Mouse (Mus musculus) midbrain, embryonic 16.5 days (tissue): ENCODE data around the gene Hbb-bt. TPM values are rescaled to one million over a fixed set of nuclear protein-coding genes. Genes with fewer than 3 reads are reported as not detected.
"Not testable (repeated sequence)": the region's sequence is repeated elsewhere in the genome, so short reads cannot be mapped to it uniquely, and the experiment has no call there.

Experiments
- ATAC-seq: fragments of 200-750 bp; cut with Nextera tagmentation; 2 replicates; pipeline ENCODE4 v1.8.0; 2017; ENCODE audit warnings: moderate TSS enrichment
- H3K27ac ChIP-seq: fragments of 300-500 bp; sonication (generic); 2 replicates; pipeline ENCODE4 v1.5.1; 2014; ENCODE audit warnings: mild to moderate bottlenecking, low read length, mixed read lengths
- H3K27me3 ChIP-seq: fragments of 300-500 bp; sonication (generic); 2 replicates; pipeline ENCODE4 v1.6.1; 2014; ENCODE audit warnings: low read depth, low read length, mixed read lengths; ENCODE audit not compliant: control insufficient read depth, insufficient read depth
- H3K36me3 ChIP-seq: fragments of 300-500 bp; sonication (generic); 2 replicates; pipeline ENCODE4 v1.6.1; 2014; ENCODE audit warnings: mild to moderate bottlenecking, low read length, moderate library complexity, mixed read lengths; ENCODE audit not compliant: control insufficient read depth, insufficient read depth
- H3K4me1 ChIP-seq: fragments of 300-500 bp; sonication (generic); 2 replicates; pipeline ENCODE4 v1.6.1; 2014; ENCODE audit warnings: mild to moderate bottlenecking, low read length, mixed read lengths; ENCODE audit not compliant: control insufficient read depth, insufficient read depth
- H3K4me2 ChIP-seq: fragments of 300-500 bp; sonication (generic); 2 replicates; pipeline ENCODE4 v1.6.1; 2014; ENCODE audit warnings: mild to moderate bottlenecking, low read length, mixed read lengths
- H3K4me3 ChIP-seq: fragments of 300-500 bp; sonication (generic); 2 replicates; pipeline ENCODE4 v1.5.1; 2014; ENCODE audit warnings: low read depth, mild to moderate bottlenecking, low read length, moderate library complexity, mixed read lengths
- H3K9ac ChIP-seq: fragments of 300-500 bp; sonication (generic); 2 replicates; pipeline ENCODE4 v1.6.1; 2014; ENCODE audit warnings: low read depth, low read length, mixed read lengths
- H3K9me3 ChIP-seq: fragments of 300-500 bp; sonication (generic); replicated peaks from 2 replicates; pipeline ENCODE4 v1.6.1; 2014; ENCODE audit warnings: mild to moderate bottlenecking, low read length, mixed read lengths; ENCODE audit not compliant: control insufficient read depth, poor library complexity, severe bottlenecking
- WGBS: fragments of 180-500 bp; shearing (Covaris S2); extraction: QIAGEN DNeasy Blood & Tissue Kit; methylation state at CpG from one replicate; pipeline ENCODE4 v1.1.7; 2014; 5-methylcytosine and 5-hydroxymethylcytosine counted together
- polyA plus RNA-seq: library from polyadenylated mRNA; unstranded; fragments of >200 nt; fragmentation: Nextera tagmentation; extraction: Ambion mirVana; gene quantifications from 2 replicates; pipeline ENCODE4 v1.2.1, GENCODE M21; 2015

Hbb-bt gene
- polyA plus RNA-seq, 1 experiment from 2014 or later = 1,229 TPM

GRCm38 (mm10) chr7:103777652-103778051 lies 36.1 kb downstream of the Hbb-bt start:
- not testable (repeated sequence) for H3K4me1 ChIP-seq, H3K27me3 ChIP-seq, H3K27ac ChIP-seq, H3K9me3 ChIP-seq, ATAC-seq, H3K4me2 ChIP-seq, H3K36me3 ChIP-seq, H3K4me3 ChIP-seq, H3K9ac ChIP-seq
- WGBS = 94% methylated on average over 3 of the region's 4 CpGs

GRCm38 (mm10) chr7:103771494-103771893 lies 42.3 kb downstream of the Hbb-bt start, which contains the start of gene Olfr69:
TSS of gene Olfr69 (minus strand) at chr7:103771594.
- no peaks in the 10 kb centered on the region for H3K36me3 ChIP-seq
- no peaks in the 10 kb centered on the region for H3K9me3 ChIP-seq
- no peak within 1 kb of the TSS for H3K9ac ChIP-seq
- H3K27me3 ChIP-seq = no peaks in the 10 kb centered on the region
- ATAC-seq = no peak
- no peak within 1 kb of the TSS for H3K27ac ChIP-seq
- H3K4me3 ChIP-seq = no peak within 1 kb of the TSS
- no peaks in the 10 kb centered on the region for H3K4me1 ChIP-seq
- no peak within 1 kb of the TSS for H3K4me2 ChIP-seq
- 76% methylated on average over 2 of the region's 2 CpGs for WGBS

- not testable (repeated sequence) for H3K27ac ChIP-seq, H3K36me3 ChIP-seq, H3K4me1 ChIP-seq, H3K4me3 ChIP-seq, H3K9me3 ChIP-seq, H3K27me3 ChIP-seq, H3K9ac ChIP-seq, H3K4me2 ChIP-seq, ATAC-seq
- 93% methylated on average over 5 of the region's 6 CpGs for WGBS
Observed at GRCm38 (mm10) chr7:103767687-103768086, 46.1 kb downstream of the Hbb-bt start.

Other genes starting within 250 kb of the Hbb-bt start
- not detected in 2 replicates for gene Olfr616, start 244.9 kb downstream of the Hbb-bt start, polyA plus RNA-seq
- not detected in 2 replicates for gene Olfr617, start 240.9 kb downstream of the Hbb-bt start, polyA plus RNA-seq
- 0.15 TPM in 1 of 2 replicates, not detected in the other for gene Olfr618, start 223.9 kb downstream of the Hbb-bt start, polyA plus RNA-seq
- gene Olfr619, start 213.4 kb downstream of the Hbb-bt start, polyA plus RNA-seq = not detected in 2 replicates
- gene Olfr620, start 201.5 kb downstream of the Hbb-bt start, polyA plus RNA-seq = not detected in 2 replicates
- gene Olfr622, start 171.3 kb downstream of the Hbb-bt start, polyA plus RNA-seq = not detected in 2 replicates
- gene Olfr623, start 150.3 kb downstream of the Hbb-bt start, polyA plus RNA-seq = not detected in 2 replicates
- gene Olfr624, start 142.8 kb downstream of the Hbb-bt start, polyA plus RNA-seq = not detected in 2 replicates
- not detected in 2 replicates for gene Olfr625-ps1, start 131.3 kb downstream of the Hbb-bt start, polyA plus RNA-seq
- not detected in 2 replicates for gene Olfr243, start 99.3 kb downstream of the Hbb-bt start, polyA plus RNA-seq
- not detected in 2 replicates for gene Olfr628, start 83.6 kb downstream of the Hbb-bt start, polyA plus RNA-seq
- not detected in 2 replicates for gene Olfr629, start 69.1 kb downstream of the Hbb-bt start, polyA plus RNA-seq
- not detected in 2 replicates for gene Olfr630, start 56.7 kb downstream of the Hbb-bt start, polyA plus RNA-seq
- gene Olfr69, start 42.4 kb downstream of the Hbb-bt start, polyA plus RNA-seq = not detected in 2 replicates
- gene Olfr68, start 34.3 kb downstream of the Hbb-bt start, polyA plus RNA-seq = not detected in 2 replicates
- not detected in 2 replicates for gene Olfr67, start 22.2 kb downstream of the Hbb-bt start, polyA plus RNA-seq
- gene Hbb-bs, start 14.1 kb upstream of the Hbb-bt start, polyA plus RNA-seq = 4,227 and 4,621 TPM in 2 replicates
- gene Hbb-bh2, start 26.5 kb upstream of the Hbb-bt start, polyA plus RNA-seq = not detected in 2 replicates
- not detected in 2 replicates for gene Hbb-bh1, start 29.2 kb upstream of the Hbb-bt start, polyA plus RNA-seq
- 6.2 and 23.2 TPM in 2 replicates for gene Hbb-y, start 39.2 kb upstream of the Hbb-bt start, polyA plus RNA-seq
- gene Olfr66, start 72.3 kb upstream of the Hbb-bt start, polyA plus RNA-seq = not detected in 2 replicates
- not detected in 2 replicates for gene Olfr64, start 80.5 kb upstream of the Hbb-bt start, polyA plus RNA-seq
- gene Olfr65, start 89.5 kb upstream of the Hbb-bt start, polyA plus RNA-seq = not detected in 2 replicates
- gene Olfr631, start 114.8 kb upstream of the Hbb-bt start, polyA plus RNA-seq = not detected in 2 replicates
- gene Olfr632, start 120.4 kb upstream of the Hbb-bt start, polyA plus RNA-seq = not detected in 2 replicates
- gene Olfr633, start 130.4 kb upstream of the Hbb-bt start, polyA plus RNA-seq = not detected in 2 replicates
- gene Olfr635, start 157.2 kb upstream of the Hbb-bt start, polyA plus RNA-seq = 0.03 TPM in 1 of 2 replicates, not detected in the other
- gene Olfr638, start 184.8 kb upstream of the Hbb-bt start, polyA plus RNA-seq = not detected in 2 replicates
- gene Olfr639, start 203.3 kb upstream of the Hbb-bt start, polyA plus RNA-seq = 0.04 TPM in 1 of 2 replicates, not detected in the other
- not detected in 2 replicates for gene Olfr640, start 211.6 kb upstream of the Hbb-bt start, polyA plus RNA-seq
- gene Olfr641, start 221.4 kb upstream of the Hbb-bt start, polyA plus RNA-seq = not detected in 2 replicates
- not detected in 2 replicates for gene Olfr642, start 238.7 kb upstream of the Hbb-bt start, polyA plus RNA-seq
- not detected in 2 replicates for gene 4930516K23Rik, start 247.4 kb upstream of the Hbb-bt start, polyA plus RNA-seq